Mouse (Mus musculus): ENCODE measurements around the gene Zscan21. TPM values are rescaled to one million over a fixed set of nuclear protein-coding genes. Genes with fewer than 3 reads are reported as not detected.

Zscan21 gene
- polyA plus RNA-seq (2014; fragmentation: Illumina TruSeq; extraction: RNeasy Lipid Tissue Mini Kit (QIAGEN cat#74804); ENCODE audit: low replicate concordance) = 7.8 TPM

DNA sequence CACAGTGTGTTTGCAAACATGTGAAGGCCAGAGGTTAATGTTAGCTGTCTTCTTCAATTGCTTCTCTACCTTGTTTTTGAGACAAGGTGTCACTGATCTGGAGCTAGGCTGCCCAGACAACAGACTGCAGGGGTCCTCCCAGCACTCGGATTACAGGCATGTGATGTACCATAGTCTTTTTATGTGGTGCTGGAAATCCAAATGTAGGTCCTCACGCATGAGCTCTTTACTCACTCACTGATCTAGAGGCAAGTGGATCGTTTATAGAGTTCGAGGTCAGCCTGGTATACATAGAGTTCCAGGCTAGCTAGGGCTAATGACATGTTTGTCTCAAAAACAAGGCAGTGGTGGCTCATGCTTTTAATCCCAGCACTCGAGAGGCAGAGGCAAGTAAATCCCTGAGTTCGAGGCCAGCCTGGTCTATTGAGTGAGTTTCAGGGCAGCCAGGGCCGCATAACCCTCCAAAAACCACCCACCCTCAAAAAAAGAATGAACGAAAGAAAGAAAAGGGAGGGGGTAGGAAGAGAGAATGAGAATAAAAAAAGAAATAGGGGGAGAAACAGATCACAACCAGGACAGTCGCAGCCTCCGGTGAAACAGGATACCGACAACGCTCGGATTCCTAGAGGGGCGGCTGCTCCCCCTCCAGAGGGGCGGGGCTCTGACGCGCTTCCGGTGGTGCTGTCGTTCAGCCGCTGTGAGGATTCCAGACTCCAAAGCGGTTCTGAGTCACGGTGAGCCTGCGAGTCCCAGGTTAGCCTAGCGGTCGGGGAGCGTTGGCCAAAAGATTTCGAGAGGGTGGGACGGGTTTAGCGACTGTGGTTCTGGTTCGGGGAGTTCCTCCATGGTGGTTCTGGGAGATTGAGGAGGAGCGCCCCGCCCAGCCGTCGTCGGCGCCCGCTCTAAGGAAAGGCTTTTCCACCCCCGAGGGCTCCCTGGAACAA, at the start of gene Zscan21:
Zscan21 (plus strand) TSS at position 649 of the 944 bp plus-strand sequence.

DNA sequence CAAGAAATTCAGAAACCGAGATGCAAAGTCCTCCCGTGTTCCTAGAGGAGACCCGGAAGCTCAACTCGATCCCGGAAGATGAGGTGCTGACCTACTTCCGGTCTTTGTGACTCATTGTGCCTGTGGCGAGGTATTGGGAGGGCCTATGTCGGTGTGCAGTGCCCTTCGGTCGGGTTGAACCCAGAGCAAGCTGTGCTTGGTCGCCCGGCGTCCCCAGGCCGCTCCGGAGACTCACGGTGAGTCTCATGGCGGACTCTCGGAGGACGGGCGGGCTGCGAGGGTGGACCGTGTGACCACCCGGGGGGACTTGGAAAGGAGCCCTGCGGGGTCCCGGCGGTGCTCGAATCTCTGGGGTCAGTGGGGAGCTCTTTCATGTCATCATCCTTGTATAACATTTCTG, 31.7 kb upstream of the Zscan21 start, which contains the start of gene Zkscan1:
Zkscan1 (plus strand) TSS at position 89 of the 400 bp plus-strand sequence.

DNA sequence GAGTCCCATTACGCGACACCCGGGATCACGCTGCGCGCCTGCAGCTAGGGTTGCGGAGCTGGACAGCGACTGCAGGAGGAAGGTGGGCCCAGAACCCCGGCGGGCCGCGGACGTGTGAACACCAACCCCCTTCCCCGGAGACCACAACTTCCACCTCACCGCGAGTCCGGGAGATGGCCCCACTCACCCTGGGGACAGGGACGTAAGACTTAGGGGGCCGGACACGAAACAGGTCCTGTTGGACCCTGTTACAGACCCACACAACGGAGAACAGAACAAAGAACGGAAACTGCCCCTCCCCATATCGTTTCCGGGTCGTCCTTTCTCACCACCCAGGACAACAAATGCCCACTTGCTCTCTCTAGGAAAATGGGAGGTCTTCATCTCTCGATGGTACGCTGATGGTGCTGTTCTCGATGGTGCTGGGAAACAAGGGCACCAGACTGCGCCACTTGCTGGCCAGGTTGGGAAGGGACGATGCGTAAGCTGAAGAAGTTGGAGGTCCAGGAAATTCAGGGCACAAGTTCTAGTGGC, 38.8 kb downstream of the Zscan21 start, which contains the start of gene Zfp113:
Zfp113 (minus strand) TSS at position 302 of the 534 bp plus-strand sequence.

GRCm38 (mm10) chr5:138160842-138161665, 44.4 kb downstream of the Zscan21 start, which contains the start of gene Cops6:
Gene Cops6, plus strand, starts transcription at chr5:138161071.

GRCm38 (mm10) chr5:138171695-138172491, 55.2 kb downstream of the Zscan21 start, which contains the start of the genes Ap4m1 and Mcm7:
Gene Ap4m1, plus strand, starts transcription at chr5:138172002.
Gene Mcm7, minus strand, starts transcription at chr5:138172422.

Other genes starting within 250 kb of the Zscan21 start
- 6.1 TPM for gene Pilrb2, start 245.1 kb upstream of the Zscan21 start, polyA plus RNA-seq (2014; fragmentation: Illumina TruSeq; extraction: RNeasy Lipid Tissue Mini Kit (QIAGEN cat#74804); ENCODE audit: low replicate concordance)
- 3,790 TPM for gene Cyp3a13, start 195.3 kb upstream of the Zscan21 start, polyA plus RNA-seq (2014; fragmentation: Illumina TruSeq; extraction: RNeasy Lipid Tissue Mini Kit (QIAGEN cat#74804); ENCODE audit: low replicate concordance)
- 0.45 TPM for gene Gjc3, start 153.8 kb upstream of the Zscan21 start, polyA plus RNA-seq (2014; fragmentation: Illumina TruSeq; extraction: RNeasy Lipid Tissue Mini Kit (QIAGEN cat#74804); ENCODE audit: low replicate concordance)
- 0.37 TPM for gene Azgp1, start 135.4 kb upstream of the Zscan21 start, polyA plus RNA-seq (2014; fragmentation: Illumina TruSeq; extraction: RNeasy Lipid Tissue Mini Kit (QIAGEN cat#74804); ENCODE audit: low replicate concordance)
- not detected for gene Smok3a, start 95.6 kb upstream of the Zscan21 start, polyA plus RNA-seq (2014; fragmentation: Illumina TruSeq; extraction: RNeasy Lipid Tissue Mini Kit (QIAGEN cat#74804); ENCODE audit: low replicate concordance)
- gene Smok3b, start 95.5 kb upstream of the Zscan21 start, polyA plus RNA-seq (2014; fragmentation: Illumina TruSeq; extraction: RNeasy Lipid Tissue Mini Kit (QIAGEN cat#74804); ENCODE audit: low replicate concordance) = not detected
- not detected for gene Smok3c, start 63.7 kb upstream of the Zscan21 start, polyA plus RNA-seq (2014; fragmentation: Illumina TruSeq; extraction: RNeasy Lipid Tissue Mini Kit (QIAGEN cat#74804); ENCODE audit: low replicate concordance)
- gene Zkscan1, start 31.8 kb upstream of the Zscan21 start, polyA plus RNA-seq (2014; fragmentation: Illumina TruSeq; extraction: RNeasy Lipid Tissue Mini Kit (QIAGEN cat#74804); ENCODE audit: low replicate concordance) = 27.6 TPM
- 8.9 TPM for gene Zfp113, start 38.8 kb downstream of the Zscan21 start, polyA plus RNA-seq (2014; fragmentation: Illumina TruSeq; extraction: RNeasy Lipid Tissue Mini Kit (QIAGEN cat#74804); ENCODE audit: low replicate concordance)
- gene Cops6, start 44.2 kb downstream of the Zscan21 start, polyA plus RNA-seq (2014; fragmentation: Illumina TruSeq; extraction: RNeasy Lipid Tissue Mini Kit (QIAGEN cat#74804); ENCODE audit: low replicate concordance) = 35.3 TPM
- 4.4 TPM for gene Ap4m1, start 55.1 kb downstream of the Zscan21 start, polyA plus RNA-seq (2014; fragmentation: Illumina TruSeq; extraction: RNeasy Lipid Tissue Mini Kit (QIAGEN cat#74804); ENCODE audit: low replicate concordance)
- 7.4 TPM for gene Mcm7, start 55.5 kb downstream of the Zscan21 start, polyA plus RNA-seq (2014; fragmentation: Illumina TruSeq; extraction: RNeasy Lipid Tissue Mini Kit (QIAGEN cat#74804); ENCODE audit: low replicate concordance)
- gene Taf6, start 70.5 kb downstream of the Zscan21 start, polyA plus RNA-seq (2014; fragmentation: Illumina TruSeq; extraction: RNeasy Lipid Tissue Mini Kit (QIAGEN cat#74804); ENCODE audit: low replicate concordance) = 2.5 TPM
- 6.1 TPM for gene Cnpy4, start 70.6 kb downstream of the Zscan21 start, polyA plus RNA-seq (2014; fragmentation: Illumina TruSeq; extraction: RNeasy Lipid Tissue Mini Kit (QIAGEN cat#74804); ENCODE audit: low replicate concordance)
- 0.33 TPM for gene Mblac1, start 77.4 kb downstream of the Zscan21 start, polyA plus RNA-seq (2014; fragmentation: Illumina TruSeq; extraction: RNeasy Lipid Tissue Mini Kit (QIAGEN cat#74804); ENCODE audit: low replicate concordance)
- 0.30 TPM for gene Nxpe5, start 109.0 kb downstream of the Zscan21 start, polyA plus RNA-seq (2014; fragmentation: Illumina TruSeq; extraction: RNeasy Lipid Tissue Mini Kit (QIAGEN cat#74804); ENCODE audit: low replicate concordance)
- gene Lamtor4, start 138.6 kb downstream of the Zscan21 start, polyA plus RNA-seq (2014; fragmentation: Illumina TruSeq; extraction: RNeasy Lipid Tissue Mini Kit (QIAGEN cat#74804); ENCODE audit: low replicate concordance) = 0.71 TPM
- gene BC037034, start 147.1 kb downstream of the Zscan21 start, polyA plus RNA-seq (2014; fragmentation: Illumina TruSeq; extraction: RNeasy Lipid Tissue Mini Kit (QIAGEN cat#74804); ENCODE audit: low replicate concordance) = 1.8 TPM
- not detected for gene Gal3st4, start 155.9 kb downstream of the Zscan21 start, polyA plus RNA-seq (2014; fragmentation: Illumina TruSeq; extraction: RNeasy Lipid Tissue Mini Kit (QIAGEN cat#74804); ENCODE audit: low replicate concordance)
- not detected for gene Gm43720, start 163.1 kb downstream of the Zscan21 start, polyA plus RNA-seq (2014; fragmentation: Illumina TruSeq; extraction: RNeasy Lipid Tissue Mini Kit (QIAGEN cat#74804); ENCODE audit: low replicate concordance)
- 0.67 TPM for gene Gpc2, start 163.1 kb downstream of the Zscan21 start, polyA plus RNA-seq (2014; fragmentation: Illumina TruSeq; extraction: RNeasy Lipid Tissue Mini Kit (QIAGEN cat#74804); ENCODE audit: low replicate concordance)
- 0.48 TPM for gene Stag3, start 163.3 kb downstream of the Zscan21 start, polyA plus RNA-seq (2014; fragmentation: Illumina TruSeq; extraction: RNeasy Lipid Tissue Mini Kit (QIAGEN cat#74804); ENCODE audit: low replicate concordance)
- 1.3 TPM for gene Pvrig, start 225.1 kb downstream of the Zscan21 start, polyA plus RNA-seq (2014; fragmentation: Illumina TruSeq; extraction: RNeasy Lipid Tissue Mini Kit (QIAGEN cat#74804); ENCODE audit: low replicate concordance)